Mouse (Mus musculus) left cerebral cortex, postnatal 36 days (tissue): ENCODE measurements around the gene Arhgef5. TPM values are rescaled to one million over a fixed set of nuclear protein-coding genes. Genes with fewer than 3 reads are reported as not detected.

Source experiments
- DNase-seq, 2 experiments: peaks; one replicate each; pipeline ENCODE4 v3.0.0; 2021 to 2022; ENCODE audit warnings: low spot score in 2 of 2, mixed read lengths in 1 of 2
- intact Hi-C: fragments of 180-260 bp; cut with DNase I; formaldehyde crosslinking; loops from one replicate; pipeline ENCODE4 v1.15.1; 2025
- total RNA-seq, 2 experiments: library from RNA; stranded (reverse); gene quantifications; 2 replicates each; pipeline ENCODE4 v1.2.3; 2021

Arhgef5 gene
- total RNA-seq, 2 experiments from 2014 or later: 1.4 to 2.9 TPM

GRCm38 (mm10) chr6:43310071-43310470 lies 44.7 kb downstream of the Arhgef5 start:
- intact Hi-C loops: no loop called here
- no peak for DNase-seq

GRCm38 (mm10) chr6:43312546-43312945 lies 47.2 kb downstream of the Arhgef5 start:
- intact Hi-C loops: no loop called here
- no peak for DNase-seq

GRCm38 (mm10) chr6:43312961-43313656 lies 47.7 kb downstream of the Arhgef5 start:
- DNase-seq: no peak
- intact Hi-C loops: no loop called here

GRCm38 (mm10) chr6:43333479-43333878 lies 68.1 kb downstream of the Arhgef5 start:
- no peak for DNase-seq
- intact Hi-C loops: loop anchor here (10.0 kb wide), 1 partner anchor 79 kb away; no protein-coding TSS in a partner anchor

GRCm38 (mm10) chr6:43335619-43336234 lies 70.3 kb downstream of the Arhgef5 start:
- intact Hi-C loops: loop anchor here (10.0 kb wide), 1 partner anchor 81 kb away; no protein-coding TSS in a partner anchor
- no peak for DNase-seq

- DNase-seq: no peak
- intact Hi-C loops: loop anchor here (10.0 kb wide), 1 partner anchor 83 kb away; no protein-coding TSS in a partner anchor
These were observed 72.1 kb downstream of the Arhgef5 start for GRCm38 (mm10) chr6:43337491-43337961.

- intact Hi-C loops: loop anchor here (10.0 kb wide), 1 partner anchor 84 kb away; no protein-coding TSS in a partner anchor
These were observed 73.4 kb downstream of the Arhgef5 start for GRCm38 (mm10) chr6:43338804-43339203.

More at GRCm38 (mm10) chr6:43338804-43339203, 73.4 kb downstream of the Arhgef5 start:
- DNase-seq: no peak

Other genes with a start within 250 kb of the Arhgef5 start
- gene Olfr441, start 159.2 kb upstream of the Arhgef5 start, total RNA-seq: not detected
- gene Olfr237-ps1, start 119.0 kb upstream of the Arhgef5 start, total RNA-seq: not detected
- not detected for gene Olfr437, start 102.3 kb upstream of the Arhgef5 start, total RNA-seq
- gene Olfr13, start 93.4 kb upstream of the Arhgef5 start, total RNA-seq: not detected
- gene Olfr435, start 68.4 kb upstream of the Arhgef5 start, total RNA-seq: not detected
- gene Olfr434, start 52.6 kb upstream of the Arhgef5 start, total RNA-seq: not detected
- gene Olfr47, start 34.1 kb upstream of the Arhgef5 start, total RNA-seq: not detected
- under 1 TPM in 1 of 2 experiments, not detected in 1; 0.52 TPM for gene Nobox, start 44.0 kb downstream of the Arhgef5 start, total RNA-seq